Mouse (Mus musculus) bone marrow macrophage, adult 2 months (primary cell): Measurements from ENCODE around the gene Gm49394.

Experiments used
- CTCF ChIP-seq: IDR thresholded peaks from 2 replicates; pipeline ENCODE4 v1.5.1; 2012; ENCODE audit warnings: low read depth, mild to moderate bottlenecking, low read length, moderate library complexity
- POLR2A ChIP-seq: IDR thresholded peaks from 2 replicates; pipeline ENCODE4 v1.6.1; 2012; ENCODE audit warnings: mild to moderate bottlenecking, low read depth, low read length, borderline replicate concordance

- TF ChIP-seq CTCF = no peak
- TF ChIP-seq POLR2A = no peak
Observed at GRCm38 (mm10) chr7:142671067-142671466, 1.3 kb upstream of the Gm49394 start.
